Mouse (Mus musculus) brain, embryonic 14.5 days (tissue): ENCODE measurements around the gene Ccdc28a.

ENCODE experiments used
- CTCF ChIP-seq: fragments of 200-500 bp; IDR thresholded peaks from 2 replicates; pipeline ENCODE4 v1.5.1; 2012; ENCODE audit warnings: inconsistent platforms, mild to moderate bottlenecking, moderate library complexity, borderline replicate concordance; ENCODE audit not compliant: insufficient read depth, insufficient read length; ENCODE audit errors: extremely low read depth
- POLR2A ChIP-seq: fragments of 200-500 bp; IDR thresholded peaks from 2 replicates; pipeline ENCODE4 v1.6.1; 2012; ENCODE audit warnings: mild to moderate bottlenecking, inconsistent platforms, borderline replicate concordance; ENCODE audit not compliant: poor library complexity, insufficient read depth, insufficient read length, severe bottlenecking; ENCODE audit errors: extremely low read depth

DNA sequence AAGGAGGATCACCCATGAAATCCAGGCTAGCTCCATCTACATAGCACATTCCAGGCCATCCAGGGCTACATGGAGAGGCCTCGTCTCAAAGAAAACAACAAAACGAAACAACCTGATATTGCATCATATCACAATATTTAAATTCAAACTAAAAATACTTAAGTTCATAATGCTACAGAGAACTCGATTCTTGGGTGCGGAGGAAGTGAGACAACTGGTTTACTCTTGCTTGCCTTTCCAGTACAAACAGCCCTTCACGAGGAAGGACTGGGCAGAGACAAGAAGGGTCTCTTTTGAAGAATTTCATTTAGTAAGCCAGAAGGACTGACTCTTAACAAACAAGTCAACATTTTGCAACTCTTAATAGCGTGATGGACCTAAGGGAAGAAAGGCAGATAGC is 46.2 kb downstream of the Ccdc28a start:
- no peak for TF ChIP-seq CTCF
- no peak for TF ChIP-seq POLR2A
